Mouse (Mus musculus) thymus, postnatal 4 days (tissue): Measurements from ENCODE around the gene Pbx3.

Source experiments
- DNase-seq: peaks from one replicate; pipeline ENCODE4 v3.0.0; 2021

The Pbx3 gene

DNA sequence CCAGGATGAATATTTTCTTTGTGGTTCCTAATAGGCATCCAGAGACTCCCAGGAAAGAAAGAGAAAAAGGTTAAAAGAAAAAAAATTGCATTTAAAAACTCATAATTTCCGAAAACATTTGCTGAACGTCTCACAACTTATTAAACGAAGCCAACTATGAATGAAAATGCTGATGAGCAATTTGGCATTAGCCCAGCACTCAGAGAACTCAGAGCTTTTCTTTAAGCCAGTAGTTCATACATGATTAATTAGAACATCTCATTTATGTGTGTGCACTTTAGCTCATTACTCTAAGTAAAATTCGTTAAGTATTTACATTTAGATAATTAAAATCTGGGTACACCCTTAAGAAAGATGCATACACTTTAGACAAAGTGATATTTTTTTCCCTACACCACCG, 155.3 kb downstream of the Pbx3 start:
- DNase-seq = no peak

DNA sequence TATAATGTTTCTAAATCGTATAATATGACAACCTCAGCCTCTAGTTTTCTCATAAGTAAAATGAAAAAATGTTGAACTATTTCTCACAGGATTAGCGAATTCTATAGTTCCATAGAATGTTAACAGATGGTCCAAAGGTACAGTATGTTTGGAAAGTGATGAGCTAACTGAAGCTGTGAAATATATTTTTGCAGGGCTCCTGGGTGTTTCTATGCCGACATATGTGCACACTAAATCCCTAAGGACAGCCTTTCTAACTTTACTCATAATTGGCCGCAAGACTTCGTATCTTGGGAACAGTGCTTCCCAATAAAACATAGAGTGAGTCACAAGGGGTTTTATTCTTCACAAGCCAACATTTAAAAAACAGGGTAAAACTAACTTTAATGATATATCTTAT, 157.4 kb downstream of the Pbx3 start:
- no peak for DNase-seq

DNA sequence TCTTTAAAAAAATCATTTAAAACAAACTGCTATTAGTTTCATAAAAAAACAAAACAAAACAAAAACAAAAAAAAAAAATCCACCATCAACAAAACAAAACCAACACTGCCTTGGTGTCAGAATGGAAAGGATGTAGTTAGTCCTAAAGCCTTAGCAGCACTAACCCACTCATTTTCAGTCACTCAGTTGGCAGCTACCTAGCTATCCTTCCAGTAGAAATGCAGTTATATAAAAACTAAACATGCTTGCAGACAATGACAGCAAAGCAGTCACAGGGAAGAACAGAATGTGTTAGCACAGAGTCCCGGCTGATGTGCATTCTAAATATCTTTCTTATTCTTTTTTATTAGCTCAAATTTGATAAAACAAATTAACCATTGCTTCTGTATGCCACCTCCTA, 160.5 kb downstream of the Pbx3 start:
- DNase-seq = no peak

DNA sequence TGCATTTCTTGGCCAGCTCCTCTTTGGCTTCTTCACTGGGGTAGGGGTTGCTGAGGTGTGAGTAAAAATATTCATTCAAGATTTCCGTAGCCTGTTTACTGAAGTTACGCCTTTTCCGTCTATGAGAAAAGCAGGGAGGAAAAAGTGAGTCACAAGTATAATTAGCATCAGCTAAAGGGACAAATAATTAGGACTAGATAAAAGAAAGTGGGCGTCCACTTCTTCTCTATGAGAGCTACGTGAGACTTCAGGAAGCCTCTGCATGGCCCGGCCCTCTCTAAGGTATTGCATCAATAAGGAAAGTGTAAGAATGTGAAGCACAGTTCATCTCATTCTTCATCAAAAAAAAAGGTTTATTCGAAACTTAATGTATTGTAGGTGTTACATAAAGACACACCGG, 168.1 kb downstream of the Pbx3 start:
- DNase-seq = no peak

DNA sequence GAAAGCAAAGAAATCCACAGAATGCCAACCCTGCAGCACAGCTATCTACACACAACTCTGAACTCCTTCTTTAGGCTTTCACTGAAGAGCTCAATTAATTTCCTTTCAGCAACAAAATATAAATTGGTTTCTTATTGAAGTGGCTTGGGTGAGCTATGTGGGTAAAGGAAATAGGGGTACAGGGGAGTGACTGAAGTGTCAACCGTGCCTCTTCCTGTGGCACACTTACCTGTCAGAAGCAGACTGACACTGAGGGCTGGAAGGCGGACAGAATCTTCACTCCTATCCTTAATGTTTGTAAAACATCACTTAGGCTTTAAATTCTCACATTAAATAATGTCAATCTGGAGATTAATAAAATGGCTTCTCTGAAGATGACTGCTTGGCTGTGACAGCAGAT, 168.6 kb downstream of the Pbx3 start:
- DNase-seq = no peak

DNA sequence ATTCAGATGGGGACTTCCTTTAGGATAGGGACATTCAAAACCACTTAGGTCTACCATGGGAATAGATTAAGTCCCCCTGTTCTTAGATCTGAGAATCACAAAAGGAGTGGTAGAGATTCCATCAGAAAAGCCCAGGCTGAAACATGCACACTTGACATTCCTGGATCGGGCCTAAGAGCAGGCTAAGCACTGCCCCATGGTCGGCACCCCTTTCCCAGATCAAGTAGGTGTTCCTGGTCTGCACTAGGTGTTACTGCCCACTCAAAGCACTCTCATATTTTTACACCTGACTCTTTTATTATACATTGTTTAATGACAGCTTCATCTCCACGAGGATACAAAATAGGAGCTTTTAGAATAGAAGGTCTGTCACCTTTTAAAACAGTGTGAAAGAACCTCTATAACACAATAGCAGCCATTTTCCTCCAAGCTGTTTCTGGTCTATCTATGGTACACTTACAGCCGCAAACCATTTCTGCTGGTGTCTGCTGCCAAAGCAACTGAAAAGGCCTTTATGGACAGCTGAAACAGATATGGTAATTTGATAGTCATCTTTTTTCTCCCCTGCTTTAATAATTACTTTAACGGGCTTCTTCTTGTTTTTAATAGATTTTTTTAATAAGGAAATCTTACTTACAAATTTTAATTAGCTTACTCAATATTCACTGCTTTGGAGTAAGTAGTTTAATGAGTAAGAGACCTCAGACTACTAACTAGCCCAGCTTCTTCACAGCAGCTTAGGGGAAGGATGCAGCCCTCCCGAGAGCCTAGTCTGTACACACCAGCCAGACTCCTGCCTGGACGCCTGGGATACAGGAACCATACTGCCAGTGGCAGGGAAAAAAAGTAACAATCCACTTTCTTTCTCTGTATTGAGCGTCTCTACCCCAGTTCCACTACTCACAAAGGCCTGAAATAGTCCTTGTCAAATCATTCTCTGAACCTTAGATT, 178.8 kb downstream of the Pbx3 start:
- no peak for DNase-seq

DNA sequence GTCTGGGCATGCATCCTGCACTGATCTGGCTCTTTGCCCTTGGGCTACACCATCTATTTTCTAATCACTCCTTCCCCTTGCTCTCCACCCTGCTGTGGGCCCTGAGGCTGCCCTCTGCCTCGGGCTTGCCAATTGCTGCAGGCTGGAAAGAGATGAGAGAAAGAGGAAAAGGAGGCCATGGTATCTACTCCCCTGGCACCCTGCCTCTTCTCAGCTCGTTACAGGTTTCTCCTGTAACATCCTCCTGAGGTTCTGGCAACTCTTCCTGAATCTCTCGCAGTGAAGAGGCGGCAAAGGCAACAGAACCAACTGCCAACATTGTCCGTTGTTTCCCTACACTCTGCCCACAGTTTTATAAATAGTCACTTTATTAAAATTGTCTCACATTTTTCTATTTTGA, 179.7 kb downstream of the Pbx3 start:
- no peak for DNase-seq

DNA sequence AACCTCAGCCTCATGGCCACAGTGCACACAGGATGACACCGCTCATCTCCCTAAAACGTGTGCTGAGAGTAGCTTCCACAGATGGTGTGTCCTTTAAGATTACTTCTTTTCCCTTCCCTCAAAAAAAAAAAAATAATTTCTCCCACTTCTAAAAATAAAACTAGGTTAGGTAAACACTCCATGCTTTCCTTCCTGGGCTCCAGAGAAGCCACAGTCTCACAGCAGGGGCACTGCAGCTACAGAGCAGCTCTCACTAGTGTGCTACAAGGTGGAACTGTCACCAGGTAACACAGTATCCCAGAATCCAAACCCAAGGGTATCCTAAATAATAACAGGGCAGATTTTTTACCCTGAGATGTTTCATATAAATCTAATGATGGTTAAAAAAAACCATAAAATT, 185.6 kb downstream of the Pbx3 start:
- no peak for DNase-seq

DNA sequence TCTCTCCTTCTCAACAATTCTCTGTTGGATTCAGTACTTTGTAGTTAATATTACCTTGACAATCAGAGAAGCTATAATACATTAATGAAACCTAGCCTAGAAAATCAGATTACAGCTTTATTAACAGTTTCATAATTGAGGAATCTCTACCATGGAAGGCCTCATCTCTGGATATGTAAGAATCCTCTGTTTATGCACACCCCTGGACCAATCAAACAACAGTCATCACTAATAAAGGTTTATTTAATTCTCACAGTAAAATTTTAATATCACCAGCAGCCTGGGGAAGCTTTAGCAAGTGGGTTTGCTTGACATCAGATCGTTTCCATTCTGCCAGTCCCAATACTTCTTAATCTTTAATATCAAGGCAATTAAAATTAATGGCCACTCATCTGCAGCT, 191.3 kb downstream of the Pbx3 start:
- no peak for DNase-seq

DNA sequence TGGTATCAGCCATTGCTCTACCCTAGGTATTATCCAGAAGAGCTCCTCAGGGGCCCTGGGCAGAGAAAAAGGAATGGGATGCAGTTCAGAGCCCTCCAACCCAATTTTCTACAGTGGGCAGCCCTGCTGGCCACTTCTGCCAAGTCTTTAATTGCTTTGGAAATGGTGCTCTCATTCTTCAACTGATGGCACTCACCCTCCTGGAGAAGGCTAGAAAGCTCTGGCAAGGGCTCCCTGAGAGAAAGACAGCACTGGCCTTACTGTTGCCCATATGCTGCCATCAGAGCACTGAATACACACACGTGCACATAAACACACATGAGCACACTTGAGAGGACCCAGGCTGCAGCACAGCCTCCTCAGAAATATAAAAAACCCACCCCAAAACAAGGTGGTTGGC, 193.6 kb downstream of the Pbx3 start:
- DNase-seq = no peak

DNA sequence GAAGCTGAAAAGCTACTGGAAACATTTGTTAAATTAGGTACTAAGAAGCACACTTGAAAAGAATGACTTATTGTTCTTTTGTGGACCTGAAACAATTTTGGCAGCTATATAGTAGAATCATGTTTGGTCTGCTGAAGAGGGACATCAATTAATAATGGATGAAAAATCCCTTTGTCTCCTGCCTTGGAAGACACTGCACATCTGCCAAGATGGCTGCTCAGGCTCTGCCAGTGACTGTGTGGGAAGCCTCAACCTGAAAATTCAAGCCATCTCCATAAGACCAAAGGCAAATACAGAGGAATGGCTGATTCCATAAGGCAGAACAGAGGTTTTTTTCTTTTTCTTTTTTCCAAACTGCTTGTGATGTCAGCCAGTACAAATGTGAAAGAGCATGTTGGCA, 194.3 kb downstream of the Pbx3 start:
- no peak for DNase-seq

DNA sequence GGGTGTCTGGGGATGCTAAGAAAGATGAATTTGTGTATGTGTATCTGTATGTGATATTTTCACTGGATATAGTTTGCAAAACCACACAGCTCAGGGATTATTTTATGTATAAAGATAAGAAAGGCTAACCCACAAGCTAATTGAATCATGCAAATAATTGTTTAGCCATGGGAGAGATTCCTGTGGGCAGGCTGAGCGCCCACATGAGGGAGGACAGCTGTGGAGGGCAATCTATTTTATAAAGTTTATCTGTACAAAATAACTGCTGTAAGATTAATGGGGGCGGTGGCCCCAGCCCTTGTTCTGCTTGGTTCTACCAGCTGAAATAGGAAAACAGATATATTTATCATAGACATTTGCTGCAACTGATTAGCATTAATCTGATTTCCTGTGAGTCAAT, 202.5 kb downstream of the Pbx3 start:
- DNase-seq = no peak

DNA sequence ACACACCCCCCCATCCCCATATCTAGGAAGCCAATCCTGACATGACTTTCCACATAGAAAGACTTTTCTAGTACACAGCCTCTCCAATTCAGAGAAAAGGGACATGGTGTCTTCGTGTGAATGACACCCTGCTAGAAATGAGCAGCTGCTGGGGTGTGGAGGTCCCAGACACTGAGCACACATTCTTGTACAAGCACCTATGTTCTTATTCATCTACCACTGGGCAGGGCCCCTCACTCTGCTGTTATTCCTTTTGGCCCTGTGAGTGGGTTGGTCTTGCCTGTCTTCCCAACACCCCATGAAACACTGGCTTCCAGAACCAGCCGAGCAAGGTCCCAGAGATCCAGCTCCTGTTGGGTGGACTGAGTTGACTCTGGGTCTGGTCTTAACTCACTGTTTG, 203.3 kb downstream of the Pbx3 start:
- DNase-seq = no peak

DNA sequence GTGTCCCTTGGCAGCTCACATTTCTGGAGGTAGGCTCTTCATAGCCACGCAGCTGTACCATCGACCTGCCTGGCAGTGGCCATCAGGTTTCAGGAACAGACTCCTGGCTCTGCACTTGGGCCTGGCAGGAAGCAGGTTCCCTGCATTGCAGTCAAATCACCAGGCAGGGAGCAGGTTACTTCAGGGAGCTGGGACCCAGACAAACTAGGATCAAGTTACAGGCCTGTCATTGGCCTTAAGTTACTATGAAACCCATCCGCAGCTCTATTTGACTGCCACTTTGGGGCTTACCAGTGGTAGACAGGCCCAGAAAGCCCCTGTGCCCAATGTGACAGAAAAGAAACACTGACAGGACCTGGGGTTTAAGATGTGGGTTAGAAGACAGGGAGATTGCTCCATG, 204.8 kb downstream of the Pbx3 start:
- DNase-seq = no peak

DNA sequence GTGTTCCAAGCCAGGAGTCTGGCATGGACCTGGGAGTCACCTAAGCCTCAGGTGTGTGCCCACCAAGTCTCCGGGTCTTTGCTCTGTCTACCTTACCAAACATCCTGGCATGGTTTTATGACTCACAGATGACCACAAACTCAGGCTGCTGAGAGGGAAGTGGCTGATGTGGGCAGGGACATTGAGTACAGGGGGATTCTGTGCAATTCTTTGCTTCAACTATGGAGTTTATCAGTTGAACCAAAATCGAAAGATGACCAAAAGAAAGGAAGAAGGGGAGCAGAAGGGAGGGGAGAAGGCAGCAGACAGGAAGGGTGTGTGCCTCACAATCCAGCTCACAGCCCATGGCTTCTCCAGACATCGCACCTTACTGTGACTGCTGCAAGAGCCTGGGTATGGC, 210.5 kb downstream of the Pbx3 start:
- DNase-seq = no peak

DNA sequence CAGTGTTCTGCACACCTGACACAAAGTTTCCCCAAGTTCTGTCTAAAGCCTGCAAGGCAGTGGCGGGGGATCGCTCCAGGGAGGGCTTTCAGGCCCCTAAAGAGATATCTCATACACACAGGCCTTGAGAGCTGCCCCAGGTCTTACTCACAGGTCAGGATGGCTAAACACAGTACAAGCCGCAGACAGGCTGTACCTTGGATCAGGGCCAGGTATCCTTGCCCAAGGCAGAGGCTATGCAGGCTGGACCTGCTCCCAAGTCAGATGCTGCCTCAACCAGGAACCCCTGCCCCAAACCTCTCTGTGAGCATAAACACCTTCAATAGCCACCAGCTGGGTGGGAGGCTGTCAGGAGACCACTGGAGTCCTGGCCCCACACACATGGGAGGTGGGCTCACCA, 215.2 kb downstream of the Pbx3 start:
- no peak for DNase-seq

DNA sequence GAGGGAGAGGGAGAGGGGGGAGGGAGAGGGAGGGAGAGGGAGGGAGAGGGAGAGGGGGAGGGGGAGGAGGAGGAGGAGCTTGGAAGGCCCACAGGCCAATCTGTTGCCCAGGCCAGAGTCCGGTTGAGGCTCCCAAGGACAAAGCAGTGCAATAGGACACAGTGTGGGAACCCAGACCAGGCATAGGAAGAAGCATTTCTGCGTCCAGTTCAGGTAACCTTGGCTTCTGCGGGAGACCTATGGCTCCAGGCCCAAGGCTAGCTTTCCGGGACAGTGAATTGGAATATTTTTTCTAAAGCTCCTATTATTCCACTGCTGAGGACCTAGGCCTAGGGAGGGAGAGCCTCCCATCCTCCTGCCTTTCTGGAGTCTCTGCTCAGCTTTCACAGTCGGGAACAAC, 218.1 kb downstream of the Pbx3 start:
- DNase-seq = no peak

DNA sequence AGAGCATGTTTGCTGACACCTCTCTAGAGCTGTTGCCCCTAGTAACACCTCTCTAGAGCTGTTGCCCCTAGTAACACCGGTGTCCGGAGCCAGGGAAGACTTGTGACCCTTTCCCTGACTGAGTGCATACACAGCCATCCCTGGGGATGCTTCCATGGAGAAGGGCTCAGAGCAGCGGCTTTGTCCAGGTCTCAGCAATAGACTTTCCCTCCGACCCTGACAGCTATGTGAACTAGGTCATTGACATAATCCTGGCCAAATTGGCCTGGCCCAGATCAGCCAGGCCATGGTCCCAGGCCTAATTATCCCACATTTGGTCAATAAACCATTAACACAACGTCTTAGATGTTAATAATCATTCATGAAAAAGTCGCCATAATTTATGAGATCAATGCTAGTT, 219.6 kb downstream of the Pbx3 start:
- DNase-seq = no peak

DNA sequence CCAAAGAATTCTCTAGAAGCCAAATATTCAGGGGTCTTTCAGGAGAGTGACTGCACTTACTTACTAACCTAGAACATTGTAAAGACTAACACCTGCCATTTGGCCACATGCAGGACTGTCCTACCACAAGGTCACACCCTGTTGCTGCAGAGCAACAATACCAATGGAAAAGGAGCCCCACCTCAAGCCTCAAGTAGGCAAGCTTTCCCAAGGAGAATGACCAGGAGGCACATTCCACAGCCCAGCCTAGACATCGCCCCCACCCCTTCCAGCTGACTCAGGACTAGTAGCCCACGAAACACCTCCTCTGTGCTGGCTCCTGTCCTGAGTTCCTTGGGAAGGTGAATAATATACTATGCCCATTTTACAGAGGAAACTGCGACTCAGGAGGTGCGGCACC, 222.4 kb downstream of the Pbx3 start:
- no peak for DNase-seq

DNA sequence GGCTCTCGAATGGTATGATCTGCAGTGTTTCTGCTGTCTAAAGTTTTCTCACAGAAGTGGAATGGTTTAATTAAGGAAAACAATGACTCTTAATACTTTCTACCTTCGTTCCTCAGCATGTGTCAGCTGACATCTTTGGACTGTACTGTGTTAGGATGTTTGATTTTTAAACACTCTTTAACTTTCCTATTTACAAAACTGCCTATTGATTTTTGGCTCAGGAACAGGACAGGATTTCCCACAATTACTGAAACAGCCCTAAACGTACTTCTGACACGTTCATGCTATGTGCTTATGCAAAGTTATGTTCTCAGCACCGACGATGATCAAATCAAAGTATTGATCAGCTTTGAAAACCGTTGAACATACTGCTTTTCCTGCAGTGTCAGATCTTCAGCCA, 224.7 kb downstream of the Pbx3 start:
- no peak for DNase-seq

DNA sequence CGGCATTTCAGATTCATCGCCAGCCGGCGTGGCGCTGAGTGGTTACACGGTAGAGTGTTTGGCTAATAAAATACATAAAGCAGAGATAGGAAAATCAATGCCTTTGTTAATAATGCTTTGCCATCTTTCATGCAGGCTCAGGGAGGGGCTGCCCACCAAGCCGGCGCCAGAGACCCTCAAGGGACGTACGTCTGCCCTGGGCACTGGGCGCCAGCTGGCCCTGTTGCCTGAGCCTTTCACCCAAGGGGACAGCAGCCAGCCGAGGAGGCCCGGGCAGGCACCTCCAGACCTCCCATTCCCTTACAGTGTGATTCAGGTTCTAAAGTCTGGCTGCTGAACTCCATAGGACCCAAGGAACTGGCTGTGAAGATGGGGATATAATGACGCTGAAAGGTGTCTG, 225.5 kb downstream of the Pbx3 start:
- DNase-seq = no peak

DNA sequence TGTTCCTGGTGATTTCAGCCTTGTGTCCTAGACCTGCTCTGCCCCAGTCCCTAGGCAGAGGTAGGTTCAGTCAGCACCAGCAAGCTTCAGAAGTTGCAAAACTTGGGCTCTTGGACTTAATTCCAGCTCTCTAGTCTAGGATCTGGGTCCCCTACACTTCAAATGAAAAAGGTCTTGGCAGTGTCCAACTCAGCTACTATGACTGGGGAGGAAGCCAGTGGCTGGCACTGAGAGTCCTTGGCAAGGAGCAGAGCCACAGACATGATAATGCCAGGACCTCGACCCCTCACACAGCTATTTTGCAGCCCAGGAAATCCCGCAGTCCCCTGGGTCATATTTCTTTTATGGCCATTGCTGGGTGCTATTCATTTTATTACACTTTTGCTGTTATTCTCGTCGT, 225.9 kb downstream of the Pbx3 start:
- no peak for DNase-seq

DNA sequence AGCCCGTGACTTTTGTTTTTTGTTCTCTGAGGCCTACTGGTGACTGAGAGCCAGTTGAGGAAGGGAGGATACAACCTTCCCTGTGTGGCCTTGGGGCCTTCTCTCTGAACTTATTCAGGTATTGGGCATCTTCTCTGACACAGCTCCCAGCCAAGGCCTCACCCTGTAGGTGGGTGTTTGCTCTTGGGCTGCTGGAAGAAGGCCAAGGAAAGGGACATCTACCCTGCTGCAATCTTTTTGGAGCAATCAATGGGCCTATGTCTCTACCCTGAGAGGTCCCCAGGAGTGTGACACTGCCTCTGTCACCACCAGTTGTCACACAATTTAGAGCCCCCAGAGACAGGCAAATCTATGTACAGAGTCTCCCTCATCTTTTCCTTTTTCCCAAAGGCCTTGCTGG, 226.5 kb downstream of the Pbx3 start:
- DNase-seq = no peak

DNA sequence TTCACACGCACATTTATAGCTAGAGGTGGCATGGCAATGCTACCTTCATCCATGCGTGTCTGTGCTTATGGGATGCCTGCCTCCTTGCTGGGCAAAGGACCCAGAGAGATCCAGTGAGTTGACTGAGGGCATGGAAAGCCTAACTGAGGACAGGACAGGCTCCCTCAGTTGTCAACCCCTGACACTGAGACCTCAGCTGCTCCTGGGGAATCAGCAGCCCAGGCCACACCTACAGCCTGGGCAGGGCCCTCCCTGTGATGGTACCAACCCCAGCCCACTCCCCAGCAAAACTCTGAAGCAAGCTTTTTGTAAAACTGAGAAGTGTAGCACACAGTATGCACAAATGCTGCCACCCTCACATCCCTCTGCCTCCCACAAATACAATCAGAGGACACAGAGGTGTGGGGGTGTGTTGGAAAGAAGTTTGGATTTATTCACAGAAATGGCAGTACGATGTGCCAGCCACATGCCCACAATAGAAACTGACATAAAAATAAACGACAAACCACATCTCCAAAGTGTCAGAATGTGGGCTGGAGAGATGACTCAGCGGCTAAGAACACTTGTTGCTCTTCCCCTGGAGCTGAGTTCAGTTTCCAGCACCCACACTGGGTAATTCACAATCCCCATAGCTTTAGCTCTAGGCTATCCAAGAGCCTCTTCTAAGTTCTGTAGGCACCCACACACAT, 233.3 kb downstream of the Pbx3 start:
- no peak for DNase-seq

DNA sequence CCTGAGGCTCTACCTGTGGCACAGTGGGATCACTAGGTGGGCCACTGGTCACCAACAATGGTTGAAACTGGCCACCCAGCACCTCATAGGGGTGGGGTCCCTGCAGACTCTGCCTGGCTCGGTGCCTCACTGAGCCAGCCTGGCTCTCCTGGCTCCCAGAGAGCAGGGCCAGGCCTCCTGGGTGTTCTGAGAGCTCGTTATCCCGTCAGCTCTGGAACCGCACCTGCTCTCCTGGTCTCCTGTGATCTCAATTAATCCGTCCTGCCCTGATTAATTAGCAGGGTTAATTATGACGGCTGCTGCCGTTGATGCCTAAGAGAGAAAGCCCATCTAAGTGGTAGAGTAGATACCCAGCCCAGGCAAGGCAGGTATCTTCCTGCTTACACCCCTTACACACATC, 237.6 kb downstream of the Pbx3 start:
- DNase-seq = no peak
